Mouse (Mus musculus): Measurements from ENCODE around the gene Angptl3. TPM values are rescaled to one million over a fixed set of nuclear protein-coding genes. Genes with fewer than 3 reads are reported as not detected.

The Angptl3 gene
- polyA plus RNA-seq (2015; fragmentation: Nextera tagmentation; extraction: Ambion mirVana) = 0.13 and 0.33 TPM in 2 replicates

DNA sequence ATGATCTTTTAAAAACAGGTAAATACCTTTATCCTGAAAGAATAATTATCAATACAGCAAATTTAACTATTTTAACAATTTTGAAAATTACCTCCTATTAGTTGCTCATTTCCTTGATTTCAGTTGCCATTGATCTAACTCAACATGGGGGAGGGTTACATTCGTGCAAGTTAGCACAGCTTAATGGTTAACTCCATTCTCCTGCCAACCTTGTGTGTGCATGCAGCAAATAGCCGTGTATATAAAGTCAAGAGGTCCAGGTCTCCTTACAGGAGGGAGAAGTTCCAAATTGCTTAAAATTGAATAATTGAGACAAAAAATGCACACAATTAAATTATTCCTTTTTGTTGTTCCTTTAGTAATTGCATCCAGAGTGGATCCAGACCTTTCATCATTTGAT lies at the start of gene Angptl3:
TSS of gene Angptl3 (plus strand) at position 269 of the 400 bp plus-strand sequence.
- DNase-seq (ENCODE audit: low spot score) = no peak

DNA sequence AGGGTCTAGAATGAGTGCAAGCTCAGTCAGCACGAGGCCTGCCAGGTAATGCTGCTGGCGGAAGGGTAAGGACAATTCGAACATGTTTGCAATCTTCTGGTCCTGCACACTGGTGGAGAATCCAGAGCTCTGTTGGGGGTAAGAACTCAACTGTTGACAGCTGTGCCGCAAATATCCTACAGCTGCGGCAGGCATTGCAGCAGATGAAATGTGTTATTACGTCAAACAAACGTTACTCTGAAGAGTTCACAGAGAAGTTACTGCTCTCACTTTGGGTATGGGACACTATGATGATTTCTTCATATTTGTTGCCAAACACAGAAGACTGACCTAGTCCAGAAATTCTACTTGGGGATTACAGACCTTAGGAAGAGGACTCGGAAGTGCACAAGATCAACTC lies 46.1 kb upstream of the Angptl3 start:
- DNase-seq (ENCODE audit: low spot score) = no peak

DNA sequence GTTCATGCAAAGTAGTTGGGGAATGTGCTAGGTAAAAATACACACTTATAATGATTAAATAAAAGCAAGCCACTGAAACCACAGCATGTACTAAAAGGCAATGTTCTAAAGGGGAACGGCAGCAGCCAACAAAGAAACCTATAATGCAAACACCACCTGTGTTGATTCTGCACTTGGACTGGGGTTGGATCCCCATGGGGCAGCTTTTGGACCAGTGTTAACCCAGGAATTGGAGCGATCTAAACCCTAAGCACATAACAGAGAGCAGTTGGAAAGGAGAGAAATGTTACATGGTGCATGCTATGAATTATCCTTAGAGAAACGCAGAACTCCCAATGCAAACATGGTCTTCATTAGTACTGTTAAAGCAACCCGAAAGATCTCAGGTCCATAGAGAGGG lies 37.3 kb upstream of the Angptl3 start:
- no peak for DNase-seq (ENCODE audit: low spot score)

DNA sequence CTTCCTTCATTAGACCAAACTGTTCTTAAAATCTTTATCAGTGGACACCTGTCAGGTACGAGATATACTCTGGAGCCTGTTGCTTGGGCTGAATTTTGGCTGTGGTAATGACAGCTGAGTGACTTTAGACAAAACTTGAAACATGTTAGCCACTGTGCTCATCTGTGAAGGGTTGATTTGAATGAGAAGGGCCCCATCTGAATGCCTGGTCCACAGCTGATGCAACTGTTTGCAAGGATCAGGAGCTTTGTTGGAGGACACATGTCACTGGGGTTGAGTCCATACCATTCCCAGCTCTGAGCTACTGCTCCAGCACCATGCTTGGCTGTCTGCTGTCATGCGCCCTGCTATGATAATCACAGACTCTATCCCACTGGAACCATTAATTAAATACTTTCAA lies 25.2 kb upstream of the Angptl3 start:
- no peak for DNase-seq (ENCODE audit: low spot score)

DNA sequence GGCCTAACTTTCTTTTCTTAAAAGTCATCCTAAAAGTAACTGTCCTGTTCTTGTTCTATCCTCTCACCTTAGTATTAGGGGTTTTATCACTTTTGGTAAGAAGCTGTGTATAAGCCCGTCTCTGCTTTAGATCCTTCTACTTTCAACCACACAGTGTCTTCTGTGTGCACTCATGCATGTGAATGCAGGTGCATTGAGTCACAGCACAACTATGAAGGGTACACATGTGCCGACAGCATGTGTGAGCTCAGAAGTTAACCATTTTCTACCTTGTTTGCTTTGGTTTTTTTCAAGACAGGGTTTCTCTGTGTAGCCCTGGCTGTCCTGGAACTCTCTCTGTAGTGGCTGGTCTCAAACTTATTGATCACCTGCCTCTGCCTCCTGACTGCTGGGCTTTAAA lies 24.4 kb upstream of the Angptl3 start:
- no peak for DNase-seq (ENCODE audit: low spot score)

DNA sequence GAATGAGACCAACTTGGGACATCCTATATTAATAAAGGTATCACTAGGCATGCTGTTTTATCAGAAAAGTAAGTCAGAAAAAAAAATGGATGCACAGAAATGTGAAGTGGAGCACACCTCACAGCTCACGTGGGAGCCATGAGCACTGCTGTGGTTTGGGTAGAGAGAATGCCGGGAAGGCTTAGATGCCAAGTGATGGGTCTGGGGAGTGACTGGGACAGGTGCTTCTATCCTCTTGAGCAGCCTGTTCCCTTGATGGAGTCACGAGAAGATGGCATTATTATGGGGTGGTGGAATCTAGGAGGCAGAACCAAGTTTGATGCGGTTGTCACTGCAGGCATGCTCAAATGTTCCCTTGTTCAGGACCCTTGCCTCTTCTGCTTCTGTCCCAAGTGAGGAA lies 19.7 kb upstream of the Angptl3 start:
- DNase-seq (ENCODE audit: low spot score) = no peak

DNA sequence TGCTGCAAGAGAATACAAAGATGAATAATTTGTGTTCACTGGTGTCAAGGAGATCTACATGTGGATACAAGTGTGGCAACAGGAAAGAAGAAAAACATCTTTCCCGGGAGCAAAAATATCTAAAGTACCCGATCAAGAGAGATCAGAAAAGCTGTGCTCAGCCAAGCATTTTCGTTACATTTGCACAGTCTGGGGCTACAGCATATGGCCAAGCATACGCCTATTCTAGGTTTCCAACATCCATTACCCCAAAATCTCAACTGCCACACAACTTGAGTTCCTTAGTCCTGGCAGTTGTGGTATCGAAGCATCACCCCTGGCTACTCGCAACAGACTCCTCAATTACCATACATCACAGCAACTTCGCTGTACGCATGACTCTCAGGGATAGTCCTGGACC lies 8.5 kb upstream of the Angptl3 start:
- no peak for DNase-seq (ENCODE audit: low spot score)

DNA sequence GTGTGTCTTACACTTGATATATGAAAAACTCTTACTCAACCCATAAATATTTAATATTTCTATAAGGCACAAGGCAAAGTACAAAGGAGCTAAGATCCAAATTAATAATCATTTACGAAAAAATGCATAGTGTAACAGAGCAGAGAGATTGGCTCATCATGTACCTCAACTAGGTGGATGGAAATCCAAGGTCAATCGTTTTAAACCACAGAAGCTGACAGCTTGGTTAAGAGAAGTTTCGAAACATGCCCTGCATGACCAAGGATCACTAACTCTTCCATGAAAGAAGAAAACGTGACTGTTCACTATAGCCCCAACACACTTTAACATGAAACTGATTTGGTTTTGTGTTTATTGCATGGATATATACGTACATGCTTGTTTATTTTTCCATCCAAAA lies 2.4 kb upstream of the Angptl3 start:
- DNase-seq (ENCODE audit: low spot score) = no peak

DNA sequence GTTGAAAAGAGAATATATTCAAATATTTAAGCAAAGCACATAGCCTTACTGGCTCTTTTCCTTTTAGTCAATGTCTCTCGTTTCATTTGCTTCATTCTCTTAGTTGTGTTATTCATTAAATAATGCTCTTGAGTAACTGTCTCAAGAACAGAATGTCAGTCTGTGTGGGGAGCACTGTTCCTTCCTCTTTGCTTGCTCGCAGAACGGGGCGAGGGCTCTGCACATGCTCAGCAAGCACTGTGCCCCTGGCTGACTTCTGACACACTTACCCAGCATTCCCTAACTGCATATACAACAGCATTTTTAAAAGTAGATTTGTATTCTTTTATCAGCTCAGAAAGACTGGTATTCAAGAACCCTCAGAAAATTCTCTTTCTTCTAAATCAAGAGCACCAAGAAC lies 2.2 kb downstream of the Angptl3 start:
- no peak for DNase-seq (ENCODE audit: low spot score)

DNA sequence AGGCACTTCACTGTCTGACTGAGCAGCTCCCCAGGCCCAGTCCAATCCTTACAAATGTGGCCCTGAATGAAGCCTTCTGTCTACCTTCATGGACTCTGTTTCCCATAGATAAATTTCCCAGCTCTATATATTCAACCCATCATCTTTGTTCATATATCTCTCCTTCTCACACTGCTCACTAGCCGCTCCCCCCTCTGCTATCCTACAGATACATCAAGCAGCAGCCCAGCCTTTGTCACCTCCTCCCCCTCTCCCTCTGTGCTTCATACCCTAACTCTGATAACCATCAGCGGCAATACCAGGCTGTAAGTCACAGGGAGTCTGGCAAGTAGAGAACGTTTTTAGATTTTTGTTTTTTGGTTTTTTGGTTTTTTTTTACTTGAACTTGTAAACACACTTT lies 14.1 kb downstream of the Angptl3 start:
- DNase-seq (ENCODE audit: low spot score) = no peak

DNA sequence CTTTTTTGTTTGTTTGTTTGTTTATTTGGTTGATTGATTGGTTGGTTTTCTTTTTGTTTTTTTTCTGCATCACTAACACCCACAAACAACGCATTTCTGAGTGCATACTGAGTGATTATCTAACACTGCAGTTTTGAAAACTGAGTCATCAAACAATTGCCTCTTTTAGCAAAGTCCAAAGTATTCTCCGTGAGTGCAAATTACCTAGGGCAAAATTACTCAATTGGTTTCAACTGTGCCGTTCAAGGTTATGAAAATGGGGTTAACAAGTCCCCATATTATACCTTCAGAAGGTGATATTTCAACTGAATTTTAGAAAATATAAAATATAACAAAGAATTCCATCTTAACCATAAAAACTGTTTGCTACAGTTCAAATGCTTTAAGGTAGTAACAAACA lies 15.7 kb downstream of the Angptl3 start:
- DNase-seq (ENCODE audit: low spot score) = no peak

DNA sequence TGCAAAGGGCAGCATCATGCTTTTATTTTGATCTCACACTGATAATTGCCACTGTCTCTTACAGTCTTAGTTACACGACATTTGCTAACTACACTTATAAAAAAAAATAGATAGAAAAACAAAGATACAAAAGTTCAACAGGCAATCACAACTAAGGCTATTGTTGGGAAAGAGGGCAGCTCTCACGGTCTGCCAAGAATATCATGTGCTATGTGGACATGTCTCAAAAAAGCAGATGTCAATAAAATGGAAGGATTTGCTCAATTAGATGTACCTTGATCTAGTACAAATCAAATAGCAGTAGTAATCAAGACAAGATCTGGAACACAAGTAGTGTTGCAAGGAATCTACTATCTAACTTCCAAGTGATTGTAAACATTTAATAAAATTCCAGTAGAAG lies 17.8 kb downstream of the Angptl3 start:
- no peak for DNase-seq (ENCODE audit: low spot score)

DNA sequence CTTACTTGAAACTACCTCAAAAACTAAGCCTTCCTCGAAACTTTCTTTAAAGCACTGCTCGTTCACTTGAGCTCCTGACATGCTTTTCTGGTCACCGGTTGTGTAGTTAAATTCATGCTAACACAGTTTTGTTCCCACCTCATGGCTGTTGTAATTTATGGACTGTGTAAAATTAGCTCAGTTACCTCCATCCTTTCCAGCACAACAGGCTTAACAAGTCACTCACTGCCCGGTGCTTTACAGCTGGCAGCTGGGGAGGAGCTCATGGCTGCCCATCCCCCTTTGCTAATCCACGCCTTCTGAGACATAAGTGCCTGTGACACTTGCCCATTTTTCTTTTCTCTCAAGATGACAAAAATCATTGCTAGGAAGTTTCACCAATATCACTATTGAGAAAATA lies 33.8 kb downstream of the Angptl3 start:
- no peak for DNase-seq (ENCODE audit: low spot score)

DNA sequence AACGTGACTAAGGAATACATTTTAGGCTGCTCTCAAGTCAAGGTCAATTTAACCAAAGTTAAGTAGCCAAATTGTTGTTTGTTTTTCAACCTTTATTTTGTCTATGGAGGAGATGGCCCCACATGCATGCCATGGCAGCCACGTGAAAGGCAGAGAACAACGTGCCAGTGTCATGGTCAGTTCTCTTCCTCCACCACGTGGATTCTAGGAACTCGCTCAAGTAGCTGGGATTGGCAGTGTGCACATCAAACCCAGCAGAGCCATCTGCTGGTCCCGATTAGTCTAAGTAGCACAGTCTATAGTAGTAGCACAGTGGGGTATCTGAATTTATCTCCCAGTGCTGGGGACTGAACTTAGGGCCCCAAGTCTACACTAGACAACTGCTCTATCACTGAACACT lies 38.1 kb downstream of the Angptl3 start:
- DNase-seq (ENCODE audit: low spot score) = no peak

DNA sequence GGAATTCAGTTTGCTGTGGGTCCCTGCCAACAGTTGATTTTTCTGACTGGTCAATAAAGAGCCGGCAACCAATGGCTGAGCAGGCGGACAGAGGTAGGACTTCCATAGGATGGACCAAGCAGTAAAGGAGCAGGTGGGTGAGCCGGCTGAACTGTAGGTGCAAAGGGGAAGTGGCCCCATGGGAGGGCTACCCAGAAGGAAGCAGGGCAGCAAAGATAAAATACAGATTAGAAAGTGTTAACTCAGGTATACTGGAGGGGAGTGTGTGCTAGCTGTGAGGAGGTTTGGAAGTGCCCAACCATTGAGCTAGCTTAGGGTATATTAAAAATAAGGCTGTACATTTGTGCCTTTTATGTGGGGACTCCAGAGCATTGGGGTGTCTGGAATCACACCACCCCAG lies 47.3 kb downstream of the Angptl3 start:
- DNase-seq (ENCODE audit: low spot score) = no peak

DNA sequence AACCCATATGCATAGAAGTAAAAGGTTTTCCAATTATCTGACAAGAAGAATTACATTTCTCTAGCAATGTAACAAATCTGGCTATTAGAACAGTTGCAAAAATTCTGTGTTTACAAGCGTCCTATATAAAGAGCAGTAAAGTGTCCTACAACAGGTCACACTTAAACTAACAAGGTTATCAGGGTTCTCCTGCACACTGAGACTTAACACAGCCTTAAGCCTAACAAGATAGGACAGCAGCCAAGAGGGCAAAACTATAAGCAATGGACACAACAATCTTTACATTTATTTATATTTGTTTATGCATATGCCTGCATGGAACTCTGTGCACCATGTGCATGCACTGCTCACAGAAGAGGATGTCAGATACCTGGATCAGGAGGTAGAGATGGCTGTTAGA lies 50.4 kb downstream of the Angptl3 start:
- DNase-seq (ENCODE audit: low spot score) = no peak

DNA sequence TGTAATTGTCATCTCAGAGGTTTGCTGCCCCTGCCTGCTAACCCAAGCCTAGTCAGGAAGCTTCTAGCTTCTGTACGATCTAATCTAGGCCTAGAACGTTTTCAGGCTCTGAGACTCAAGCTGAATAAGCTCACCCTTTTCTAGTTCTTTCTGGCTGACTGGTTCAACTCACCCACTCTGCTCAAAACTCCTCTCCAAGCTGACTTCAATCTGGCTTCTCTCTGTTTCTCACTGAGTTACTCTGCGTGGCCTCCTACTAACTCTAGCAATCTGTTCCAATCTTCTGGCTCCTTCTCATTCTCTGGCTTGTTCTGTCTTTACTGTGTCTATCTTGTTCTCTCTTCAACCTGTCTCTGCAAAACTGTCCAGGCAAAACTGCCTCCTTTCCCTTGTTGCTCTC lies 53.1 kb downstream of the Angptl3 start:
- DNase-seq (ENCODE audit: low spot score) = no peak

DNA sequence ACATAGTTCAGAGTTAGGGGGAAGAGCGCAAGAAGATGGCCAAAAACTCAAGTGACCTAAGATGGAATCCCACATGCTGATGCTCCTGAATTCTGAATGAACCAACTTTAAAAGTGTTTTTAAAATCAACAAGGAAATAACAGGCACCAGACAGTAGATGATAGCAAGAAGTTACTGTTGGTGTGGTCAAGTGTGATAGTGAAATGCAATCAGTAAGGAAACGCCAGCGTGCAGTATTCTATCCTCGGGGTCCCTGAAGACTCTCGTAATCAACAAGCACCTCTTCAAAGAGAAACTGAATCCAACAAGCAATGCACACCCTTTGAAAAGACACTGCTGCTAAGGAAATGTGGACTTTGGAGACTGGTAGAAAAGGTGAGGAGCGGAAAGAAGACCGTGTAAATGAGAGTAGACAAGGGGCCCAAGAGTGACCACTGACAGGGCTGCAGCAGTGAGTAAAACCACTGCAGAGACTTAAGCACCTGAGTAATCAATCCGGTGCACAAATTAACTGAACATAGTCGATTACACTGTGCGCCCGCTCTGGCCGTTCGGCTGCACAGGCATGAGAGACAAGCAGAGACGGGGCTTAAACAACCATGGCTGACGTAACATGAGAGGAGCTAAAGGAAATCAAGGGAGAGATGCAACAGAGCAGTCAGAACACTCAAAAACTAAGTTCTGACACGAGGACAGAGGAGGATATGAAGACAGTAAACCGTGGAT lies 57.2 kb downstream of the Angptl3 start:
- no peak for DNase-seq (ENCODE audit: low spot score)

DNA sequence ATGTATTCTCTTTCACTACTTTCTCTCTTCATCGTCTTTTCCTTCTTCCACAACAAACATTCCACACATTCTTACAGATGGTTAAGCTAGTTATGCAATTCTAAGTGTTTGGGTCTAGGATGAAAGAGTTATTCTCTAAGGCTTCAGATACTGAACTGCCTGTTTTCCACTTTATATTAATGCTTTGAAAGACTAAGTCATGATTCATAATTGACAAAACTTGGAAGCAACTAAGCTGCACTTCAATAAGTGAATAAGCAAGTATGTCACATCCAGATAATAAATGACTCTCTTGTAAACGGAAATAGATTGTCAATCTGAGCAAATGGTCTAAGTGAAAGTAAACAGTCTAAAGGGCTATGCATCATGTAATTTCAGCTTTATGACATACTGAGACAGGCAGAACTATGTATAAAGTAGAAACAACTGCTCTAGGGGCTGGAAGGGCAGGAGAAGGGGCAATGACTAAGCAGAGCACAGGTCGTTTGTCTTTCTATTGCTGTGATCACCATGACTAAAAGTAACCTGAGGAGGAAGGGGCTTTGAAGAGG lies 60.5 kb downstream of the Angptl3 start:
- DNase-seq (ENCODE audit: low spot score) = no peak

DNA sequence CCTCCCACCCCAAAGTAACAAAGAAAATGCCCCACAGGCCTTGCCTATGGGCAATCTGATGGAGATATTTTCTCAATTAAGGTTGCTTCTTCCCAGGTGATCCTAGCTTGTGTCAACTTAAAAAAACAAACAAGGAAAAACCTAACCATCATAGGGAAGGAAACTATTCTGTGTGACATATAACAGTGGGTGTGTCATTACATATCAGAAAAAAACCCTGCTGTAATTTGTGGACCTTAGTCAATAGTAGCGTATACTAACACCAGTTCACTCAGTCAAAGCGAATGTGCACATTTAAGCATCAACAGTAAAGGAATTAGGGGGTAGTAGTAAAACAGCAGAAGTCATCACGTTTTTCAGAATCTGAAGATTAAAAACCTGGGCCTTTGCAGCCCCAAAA lies 61.0 kb downstream of the Angptl3 start:
- no peak for DNase-seq (ENCODE audit: low spot score)

Measured in thymus, postnatal 0 days (tissue).